Mouse (Mus musculus): Measurements from ENCODE around the gene Pde7b. TPM values are rescaled to one million over a fixed set of nuclear protein-coding genes. Genes with fewer than 3 reads are reported as not detected.

Gene Pde7b
- polyA plus RNA-seq (2017; shearing (Covaris generic)): 0.80 TPM

GRCm38 (mm10) chr10:20724906-20725305, at the start of gene Pde7b:
Gene Pde7b (minus strand): TSS chr10:20725078.

Other genes starting within 250 kb of the Pde7b start
- gene Ahi1, start 227.5 kb upstream of the Pde7b start, polyA plus RNA-seq (2017; shearing (Covaris generic)): 10.9 TPM

Measured in inflammation-experienced regulatory T-cells, adult 16 weeks (primary cell).